Comparison of ENCODE assay signal across 9 mouse cellular contexts in the genomic region with DNA sequence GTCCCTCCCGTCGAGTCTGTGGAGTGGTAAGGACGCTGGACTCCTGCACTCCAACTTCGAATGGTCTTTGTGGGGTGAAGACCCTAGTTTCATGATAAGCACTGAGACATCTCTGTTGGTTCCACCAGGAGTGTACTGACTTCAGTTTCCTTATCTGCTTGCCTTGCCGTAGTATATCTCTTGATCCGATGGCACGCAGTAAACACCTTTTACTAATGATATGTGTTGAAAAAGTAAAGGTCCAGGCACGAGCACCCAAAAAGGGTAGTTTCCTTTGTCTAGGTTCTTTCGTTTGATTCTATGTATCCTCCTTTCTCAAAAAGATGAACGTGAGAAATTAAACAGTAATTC. TPM values are rescaled to one million over a fixed set of nuclear protein-coding genes. Genes with fewer than 3 reads are reported as not detected.
DNase-seq lines count a peak whose midpoint lies in the region; ATAC-seq and TF ChIP-seq lines count a peak whose summit lies in the region.
"Had no signal": no experiment of that assay in that cellular context is flagged by ENCODE, and none has a peak within 500 bp of the region (broad histone marks: within the 10 kb centered on the region; RNA-seq: fewer than 3 reads in every experiment).

No protein-coding gene starts in this region.

- 15% methylated on average over 10 of the region's 10 CpGs for WGBS in heart, embryonic 15.5 days
- 12% methylated on average over 10 of the region's 10 CpGs for WGBS in hindbrain, embryonic 13.5 days
- WGBS in midbrain, embryonic 13.5 days: 13% methylated on average over 10 of the region's 10 CpGs

- peaks cover 8% of the 10 kb centered on the region; the same call in 1 of the 2 replicates for H3K27me3 ChIP-seq in heart, embryonic 15.5 days
- no peaks in the 10 kb centered on the region for H3K27me3 ChIP-seq in MEL (ENCODE audit: control insufficient read depth in 1 of 2, insufficient read depth in 2 of 2, low read length in 2 of 2)
- H3K27me3 ChIP-seq in hindbrain, embryonic 13.5 days: no peaks in the 10 kb centered on the region
- H3K27me3 ChIP-seq in midbrain, embryonic 13.5 days: no peaks in the 10 kb centered on the region

- DNase-seq in heart, adult 8-10 months (ENCODE audit: low spot score): no peak
- no peak for DNase-seq in MEL (ENCODE audit: low read depth, low spot score)
- no peak for DNase-seq in adrenal gland, adult 18-20 months (ENCODE audit: low spot score in 2 of 2)
- DNase-seq in left cerebral cortex, postnatal 10 days (ENCODE audit: extremely low spot score in 1 of 2, low spot score in 2 of 2): no peak

- TF ChIP-seq RAD21 in MEL (IDR thresholded peaks at IDR 0.05; ENCODE audit: low read depth, low read length): no peak

- peak overlapping the region; percentile 77 for H3K4me2 ChIP-seq in heart, embryonic 15.5 days
- peak overlapping the region; percentile 79 for H3K4me2 ChIP-seq in hindbrain, embryonic 13.5 days
- H3K4me2 ChIP-seq in midbrain, embryonic 13.5 days (replicated peaks): peak overlapping the region; percentile 72

- intact Hi-C loops in left cerebral cortex, postnatal 10 days (cut with DNase I): no loop called here

- peak overlapping the region; percentile 65 for H3K9ac ChIP-seq in heart, embryonic 15.5 days
- peak overlapping the region; percentile 80 for H3K9ac ChIP-seq in MEL (ENCODE audit: control insufficient read depth, low read depth, low read length, poor library complexity, severe bottlenecking)
- peak overlapping the region; percentile 95; the same call in 1 of the 2 replicates for H3K9ac ChIP-seq in hindbrain, embryonic 13.5 days
- no peak overlapping the region for H3K9ac ChIP-seq in midbrain, embryonic 13.5 days (replicated peaks)

- peak overlapping the region; percentile 65 for H3K4me3 ChIP-seq in heart, embryonic 15.5 days
- peak overlapping the region; percentile 82 to 97 for H3K4me3 ChIP-seq in MEL (ENCODE audit: control insufficient read depth in 1 of 2, insufficient read depth in 1 of 2, low read depth in 2 of 2, low read length in 2 of 2)
- peak overlapping the region; percentile 94 for H3K4me3 ChIP-seq in hindbrain, embryonic 13.5 days
- peak overlapping the region; percentile 92 for H3K4me3 ChIP-seq in midbrain, embryonic 13.5 days (replicated peaks)

- ATAC-seq in heart, embryonic 15.5 days (replicated peaks; ENCODE audit: insufficient number of reproducible peaks, insufficient read depth, low FRiP score, low read depth): no peak
- no peak for ATAC-seq in hindbrain, embryonic 13.5 days (ENCODE audit: low FRiP score)
- no peak; the same call in 1 of the 2 replicates for ATAC-seq in midbrain, embryonic 13.5 days
- no peak for ATAC-seq in granulocyte monocyte progenitor cell, adult 5-6 weeks (replicated peaks; ENCODE audit: poor library complexity, severe bottlenecking)

- H3K9me3 ChIP-seq in heart, embryonic 15.5 days (replicated peaks): no peaks in the 10 kb centered on the region
- no peaks in the 10 kb centered on the region for H3K9me3 ChIP-seq in MEL (replicated peaks; ENCODE audit: insufficient read depth, low read length)
- H3K9me3 ChIP-seq in hindbrain, embryonic 13.5 days: no peaks in the 10 kb centered on the region
- H3K9me3 ChIP-seq in midbrain, embryonic 13.5 days: no peaks in the 10 kb centered on the region

- no peak; a peak in 1 of 4 replicates for TF ChIP-seq EP300 in MEL (IDR thresholded peaks at IDR 0.05; ENCODE audit: low read depth in 1 of 2, low read length in 2 of 2)

- no peak for TF ChIP-seq POLR2A in MEL (IDR thresholded peaks at IDR 0.05; ENCODE audit: control insufficient read depth in 1 of 2, insufficient read depth in 1 of 2, low read depth in 1 of 2, low read length in 2 of 2, poor library complexity in 1 of 2)

- no peak for TF ChIP-seq CTCF in MEL (IDR thresholded peaks at IDR 0.05 in 2 of 3, conservative IDR thresholded peaks at IDR 0.05 in 1 of 3; ENCODE audit: control insufficient read depth in 1 of 3, insufficient read depth in 1 of 3, low read depth in 2 of 3, low read length in 3 of 3, poor library complexity in 1 of 3, severe bottlenecking in 1 of 3)

- peaks cover 5% of the 10 kb centered on the region; the same call in 1 of the 2 replicates for H3K79me2 ChIP-seq in MEL (ENCODE audit: control insufficient read depth, insufficient read depth, low read length, poor library complexity)

- H3K36me3 ChIP-seq in heart, embryonic 15.5 days: no peaks in the 10 kb centered on the region
- H3K36me3 ChIP-seq in MEL (ENCODE audit: control insufficient read depth in 1 of 2, insufficient read depth in 2 of 2, low read length in 2 of 2): peaks cover 0 to 13% of the 10 kb centered on the region in 2 experiments; a peak in 2 of 4 replicates
- H3K36me3 ChIP-seq in hindbrain, embryonic 13.5 days: peaks cover 5% of the 10 kb centered on the region
- H3K36me3 ChIP-seq in midbrain, embryonic 13.5 days: no peaks in the 10 kb centered on the region; the same call in 1 of the 2 replicates
- H3K36me3 ChIP-seq: G1E had no signal

- H3K27ac ChIP-seq in heart, embryonic 15.5 days: no peak overlapping the region
- H3K27ac ChIP-seq in MEL (ENCODE audit: control insufficient read depth, low read depth, low read length): peak overlapping the region; percentile 12; the same call in 1 of the 2 replicates
- peak overlapping the region; percentile 93 for H3K27ac ChIP-seq in hindbrain, embryonic 13.5 days
- H3K27ac ChIP-seq in midbrain, embryonic 13.5 days: peak overlapping the region; percentile 54

- H3K4me1 ChIP-seq in heart, embryonic 15.5 days (replicated peaks): peaks cover 14% of the 10 kb centered on the region
- peaks cover 2% of the 10 kb centered on the region in 2 experiments; a peak in 2 of 4 replicates for H3K4me1 ChIP-seq in MEL (ENCODE audit: control insufficient read depth in 1 of 2, insufficient read depth in 2 of 2, low read length in 2 of 2)
- H3K4me1 ChIP-seq in hindbrain, embryonic 13.5 days (replicated peaks): peaks cover 23% of the 10 kb centered on the region
- peaks cover 16% of the 10 kb centered on the region for H3K4me1 ChIP-seq in midbrain, embryonic 13.5 days (replicated peaks)

TF ChIP-seq in MEL, 35 proteins besides CTCF, POLR2A, EP300 and RAD21:
- TF ChIP-seq SMC3 (IDR thresholded peaks at IDR 0.05; ENCODE audit: low read depth, low read length): no peak
- no peak for TF ChIP-seq POLR2AphosphoS5 (IDR thresholded peaks at IDR 0.05; ENCODE audit: borderline replicate concordance, low read depth, low read length)
- peak; percentile 68 for TF ChIP-seq GATA1 (IDR thresholded peaks at IDR 0.05; ENCODE audit: low read depth, low read length)

RNA-seq across cellular contexts. Expression of a gene that starts 0.4 kb away (rescaled TPM):
- polyA plus RNA-seq in heart, embryonic 15.5 days (2015; fragmentation: Nextera tagmentation; extraction: Ambion mirVana): 5.3 and 6.2 TPM in 2 replicates
- 1 to 10 TPM; 3.7 to 7.1 (median 5.3) TPM for total RNA-seq in heart, adult 8-10 months (2022)
- 1.3 TPM in 2 replicates for total RNA-seq in MEL (2012; rRNA removed)
- polyA plus RNA-seq in MEL (2012; ENCODE audit: insufficient read depth in 1 of 2, insufficient read length in 2 of 2, low read depth in 1 of 2, low replicate concordance in 2 of 2, missing spikeins in 1 of 2): 1 to 10 TPM in 1 of 2 experiments, not detected in 1; 2.8 TPM
- 22.6 and 22.9 TPM in 2 replicates for polyA plus RNA-seq in hindbrain, embryonic 13.5 days (2015; fragmentation: Nextera tagmentation; extraction: Ambion mirVana)
- polyA plus RNA-seq in midbrain, embryonic 13.5 days (2015; fragmentation: Nextera tagmentation; extraction: Ambion mirVana): 20.3 and 21.3 TPM in 2 replicates
- 10 to 100 TPM; 13.1 to 24.4 TPM for total RNA-seq in adrenal gland, adult 18-20 months (2021)
- total RNA-seq in left cerebral cortex, postnatal 10 days (2021): 100 to 1,000 TPM; 173 to 181 TPM
- total RNA-seq in granulocyte monocyte progenitor cell, adult 5-6 weeks (2014; fragmentation: Nextera tagmentation): 0.56 TPM in 1 of 2 replicates, not detected in the other
- 1.8 and 2.0 TPM in 2 replicates for total RNA-seq in granulocyte monocyte progenitor cell, adult 5-6 weeks (2017)
- polyA plus RNA-seq: G1E had no signal

RNA-seq across cellular contexts. Expression of a gene that starts 45.5 kb away (rescaled TPM):
- polyA plus RNA-seq in heart, embryonic 15.5 days (2015; fragmentation: Nextera tagmentation; extraction: Ambion mirVana): 8.5 and 9.5 TPM in 2 replicates
- total RNA-seq in heart, adult 8-10 months (2022): 1 to 10 TPM in 2 of 4 experiments, under 1 TPM in 2; 0.72 to 2.0 (median 1.2) TPM
- 1.5 and 2.5 TPM in 2 replicates for total RNA-seq in MEL (2012; rRNA removed)
- polyA plus RNA-seq in MEL (2012; ENCODE audit: insufficient read depth in 1 of 2, insufficient read length in 2 of 2, low read depth in 1 of 2, low replicate concordance in 2 of 2, missing spikeins in 1 of 2): 1 to 10 TPM in 1 of 2 experiments, not detected in 1; 1.9 TPM
- polyA plus RNA-seq in hindbrain, embryonic 13.5 days (2015; fragmentation: Nextera tagmentation; extraction: Ambion mirVana): 5.1 and 6.2 TPM in 2 replicates
- polyA plus RNA-seq in midbrain, embryonic 13.5 days (2015; fragmentation: Nextera tagmentation; extraction: Ambion mirVana): 5.9 and 6.3 TPM in 2 replicates
- total RNA-seq in adrenal gland, adult 18-20 months (2021): 1 to 10 TPM; 2.8 to 4.9 TPM
- total RNA-seq in left cerebral cortex, postnatal 10 days (2021): 1 to 10 TPM; 3.4 to 4.8 TPM
- total RNA-seq in granulocyte monocyte progenitor cell, adult 5-6 weeks (2014; fragmentation: Nextera tagmentation): 1.8 and 6.5 TPM in 2 replicates
- total RNA-seq in granulocyte monocyte progenitor cell, adult 5-6 weeks (2017): 6.3 and 7.8 TPM in 2 replicates

RNA-seq across cellular contexts. Expression of a gene that starts 45.6 kb away (rescaled TPM):
- 0.24 and 0.27 TPM in 2 replicates for polyA plus RNA-seq in heart, embryonic 15.5 days (2015; fragmentation: Nextera tagmentation; extraction: Ambion mirVana)
- under 1 TPM in 3 of 4 experiments, not detected in 1; 0.16 to 0.29 (median 0.19) TPM for total RNA-seq in heart, adult 8-10 months (2022)
- 0.23 and 0.42 TPM in 2 replicates for total RNA-seq in MEL (2012; rRNA removed)
- polyA plus RNA-seq in MEL (2012; ENCODE audit: insufficient read depth in 1 of 2, insufficient read length in 2 of 2, low read depth in 1 of 2, low replicate concordance in 2 of 2, missing spikeins in 1 of 2): under 1 TPM in 1 of 2 experiments, not detected in 1; 0.42 TPM
- 1.00 and 1.0 TPM in 2 replicates for polyA plus RNA-seq in hindbrain, embryonic 13.5 days (2015; fragmentation: Nextera tagmentation; extraction: Ambion mirVana)
- 0.19 and 0.38 TPM in 2 replicates for polyA plus RNA-seq in midbrain, embryonic 13.5 days (2015; fragmentation: Nextera tagmentation; extraction: Ambion mirVana)
- total RNA-seq in adrenal gland, adult 18-20 months (2021): under 1 TPM; 0.07 to 0.26 TPM
- total RNA-seq in left cerebral cortex, postnatal 10 days (2021): under 1 TPM; 0.36 to 0.56 TPM
- not detected in 2 replicates for total RNA-seq in granulocyte monocyte progenitor cell, adult 5-6 weeks (2014; fragmentation: Nextera tagmentation)
- total RNA-seq in granulocyte monocyte progenitor cell, adult 5-6 weeks (2017): not detected in 2 replicates
- polyA plus RNA-seq: G1E had no signal

Comparison
In these comparisons a context has a peak if more than half of its experiments do, and no peak if none do; other contexts are left out.
1. RNA of a gene that starts 0.4 kb away (total RNA-seq): 173 to 181 TPM in left cerebral cortex, postnatal 10 days; 13.1 to 24.4 TPM in adrenal gland, adult 18-20 months, 3.7 to 7.1 TPM in heart, adult 8-10 months, 0.56 to 2.0 TPM in granulocyte monocyte progenitor cell, adult 5-6 weeks and 1.3 TPM in MEL; every median in the first group is over 4 times any median in the second.
2. Peak in every context shown above with its lines, with median percentiles within 50 percentile points of each other: H3K4me2 ChIP-seq and H3K4me3 ChIP-seq.